Mouse (Mus musculus) midbrain, embryonic 13.5 days (tissue): ENCODE measurements around the gene Klhl31. TPM values are rescaled to one million over a fixed set of nuclear protein-coding genes. Genes with fewer than 3 reads are reported as not detected.

Experiments
- ATAC-seq: fragments of 200-750 bp; cut with Nextera tagmentation; 2 replicates; pipeline ENCODE4 v1.8.0; 2017; ENCODE audit warnings: mild to moderate bottlenecking, moderate TSS enrichment, moderate library complexity
- H3K27ac ChIP-seq: fragments of 300-500 bp; sonication (generic); 2 replicates; pipeline ENCODE4 v1.5.1; 2015; ENCODE audit warnings: inconsistent platforms, mild to moderate bottlenecking, moderate library complexity
- H3K27me3 ChIP-seq: fragments of 300-500 bp; sonication (generic); 2 replicates; pipeline ENCODE4 v1.6.1; 2015; ENCODE audit warnings: mild to moderate bottlenecking, inconsistent platforms
- H3K36me3 ChIP-seq: fragments of 300-500 bp; sonication (generic); 2 replicates; pipeline ENCODE4 v1.6.1; 2015; ENCODE audit warnings: mild to moderate bottlenecking, inconsistent platforms
- H3K4me1 ChIP-seq: fragments of 300-500 bp; sonication (generic); replicated peaks from 2 replicates; pipeline ENCODE4 v1.6.1; 2015; ENCODE audit warnings: inconsistent platforms
- H3K4me2 ChIP-seq: fragments of 300-500 bp; sonication (generic); replicated peaks from 2 replicates; pipeline ENCODE4 v1.6.1; 2015; ENCODE audit warnings: moderate library complexity, mild to moderate bottlenecking, inconsistent platforms
- H3K4me3 ChIP-seq: fragments of 300-500 bp; sonication (generic); replicated peaks from 2 replicates; pipeline ENCODE4 v1.5.1; 2015; ENCODE audit warnings: mild to moderate bottlenecking, inconsistent platforms
- H3K9ac ChIP-seq: fragments of 300-500 bp; sonication (generic); replicated peaks from 2 replicates; pipeline ENCODE4 v1.6.1; 2015; ENCODE audit warnings: mild to moderate bottlenecking, inconsistent platforms
- H3K9me3 ChIP-seq: fragments of 300-500 bp; sonication (generic); 2 replicates; pipeline ENCODE4 v1.6.1; 2016; ENCODE audit warnings: mild to moderate bottlenecking, inconsistent platforms
- WGBS: fragments of 180-500 bp; shearing (Covaris S2); methylation state at CpG from one replicate; pipeline ENCODE4 v1.1.7; 2015; 5-methylcytosine and 5-hydroxymethylcytosine counted together
- polyA plus RNA-seq: library from polyadenylated mRNA; unstranded; fragments of >200 nt; fragmentation: Nextera tagmentation; extraction: Ambion mirVana; gene quantifications from 2 replicates; pipeline ENCODE4 v1.2.1, GENCODE M21; 2015

Klhl31 gene
- polyA plus RNA-seq, 1 experiment from 2014 or later, result 0.05 TPM

- peaks cover 2% of the 10 kb centered on the region; the same call in 1 of the 2 replicates for H3K9me3 ChIP-seq
- no peak overlapping the region for H3K27ac ChIP-seq
- no peaks in the 10 kb centered on the region for H3K36me3 ChIP-seq
- no peak overlapping the region for H3K4me3 ChIP-seq
- no peaks in the 10 kb centered on the region for H3K27me3 ChIP-seq
- no peak for ATAC-seq
- 93% methylated on average over 4 of the region's 4 CpGs for WGBS
- H3K4me2 ChIP-seq, result no peak overlapping the region
- H3K9ac ChIP-seq, result no peak overlapping the region
- no peaks in the 10 kb centered on the region for H3K4me1 ChIP-seq
Observed at GRCm38 (mm10) chr9:77673218-77673617, 36.9 kb downstream of the Klhl31 start.

DNA sequence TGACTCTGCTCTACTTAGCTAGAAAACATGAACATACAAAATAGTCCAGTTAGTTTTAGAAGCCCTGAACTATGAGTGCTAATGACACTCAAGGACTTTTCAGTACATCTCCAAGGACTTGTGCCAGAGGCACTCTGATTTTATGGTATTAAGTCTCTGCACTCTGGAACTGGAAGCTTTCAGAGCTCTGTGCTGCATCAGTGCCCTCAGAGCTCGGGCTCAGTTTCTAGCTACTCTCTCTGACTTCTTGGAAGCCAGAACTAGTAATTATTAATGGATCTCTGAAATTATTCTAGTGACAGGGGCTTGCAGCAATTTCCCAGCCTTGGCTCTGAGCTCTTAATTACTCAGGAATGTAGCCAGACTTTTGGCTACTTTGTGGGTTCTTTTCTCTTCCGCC is 37.7 kb downstream of the Klhl31 start:
- Histone ChIP-seq H3K27ac (no peak overlapping the region), H3K4me2 (no peak overlapping the region), H3K27me3 (no peaks in the 10 kb centered on the region), H3K9me3 (peaks cover 2% of the 10 kb centered on the region; the same call in 1 of the 2 replicates), H3K9ac (no peak overlapping the region), H3K4me1 (no peaks in the 10 kb centered on the region), H3K36me3 (no peaks in the 10 kb centered on the region), H3K4me3 (no peak overlapping the region)
- 86% methylated on average over 2 of the region's 2 CpGs for WGBS
- ATAC-seq, result no peak

- no peak for ATAC-seq
- WGBS, result 88% methylated on average over 4 of the region's 4 CpGs
- Histone ChIP-seq H3K36me3 (no peaks in the 10 kb centered on the region), H3K9ac (no peak overlapping the region), H3K4me2 (no peak overlapping the region), H3K27ac (no peak overlapping the region), H3K4me1 (no peaks in the 10 kb centered on the region), H3K4me3 (no peak overlapping the region), H3K9me3 (no peaks in the 10 kb centered on the region), H3K27me3 (no peaks in the 10 kb centered on the region)
Observed at GRCm38 (mm10) chr9:77684938-77685337, 48.6 kb downstream of the Klhl31 start.

- no peaks in the 10 kb centered on the region for H3K36me3 ChIP-seq
- WGBS, result 83% methylated on average over 5 of the region's 5 CpGs
Observed at GRCm38 (mm10) chr9:77685825-77686500, 49.7 kb downstream of the Klhl31 start.

GRCm38 (mm10) chr9:77692707-77693106 is 56.4 kb downstream of the Klhl31 start:
- no peaks in the 10 kb centered on the region for H3K9me3 ChIP-seq
- no peaks in the 10 kb centered on the region for H3K27me3 ChIP-seq
- no peak overlapping the region for H3K4me2 ChIP-seq
- no peak overlapping the region for H3K27ac ChIP-seq
- H3K4me1 ChIP-seq, result 0 out of 2 replicates have a peak, but pooled peaks cover 2% of the 10 kb centered on the region
- H3K36me3 ChIP-seq, result no peaks in the 10 kb centered on the region
- WGBS, result 74% methylated on average over 7 of the region's 7 CpGs
- ATAC-seq, result no peak
- H3K4me3 ChIP-seq, result no peak overlapping the region
- no peak overlapping the region for H3K9ac ChIP-seq

More at GRCm38 (mm10) chr9:77685825-77686500, 49.7 kb downstream of the Klhl31 start:
- Histone ChIP-seq H3K27ac (no peak overlapping the region), H3K4me1 (0 out of 2 replicates have a peak, but pooled peaks cover under 1% of the 10 kb centered on the region), H3K4me3 (no peak overlapping the region), H3K9me3 (no peaks in the 10 kb centered on the region), H3K27me3 (no peaks in the 10 kb centered on the region), H3K4me2 (no peak overlapping the region), H3K9ac (no peak overlapping the region)
- no peak for ATAC-seq

DNA sequence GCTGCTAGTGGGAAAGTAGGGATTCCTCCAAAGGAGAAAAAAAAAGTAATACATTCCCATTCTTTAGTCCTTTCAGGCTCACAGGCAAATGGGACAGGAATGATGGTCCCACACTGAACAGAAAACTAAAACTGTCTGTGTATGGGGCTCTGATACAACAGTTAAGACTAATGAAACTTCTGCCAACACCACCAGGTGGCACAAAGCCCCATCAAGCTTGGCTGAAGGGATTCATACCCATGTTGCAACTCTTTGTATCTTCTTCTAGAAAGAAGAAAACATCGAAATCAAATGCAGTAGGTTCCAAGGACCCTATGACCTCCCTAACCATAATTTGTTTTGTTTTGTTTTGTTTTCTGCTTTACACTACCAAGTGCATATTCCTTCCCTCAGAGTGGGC is 57.1 kb downstream of the Klhl31 start:
- Histone ChIP-seq H3K4me2 (no peak overlapping the region), H3K4me1 (0 out of 2 replicates have a peak, but pooled peaks cover 2% of the 10 kb centered on the region), H3K9me3 (no peaks in the 10 kb centered on the region), H3K36me3 (no peaks in the 10 kb centered on the region), H3K27me3 (no peaks in the 10 kb centered on the region), H3K4me3 (no peak overlapping the region), H3K27ac (no peak overlapping the region), H3K9ac (no peak overlapping the region)
- 97% methylated on average over 1 of the region's 1 CpGs for whole genome bisulfite sequencing
- no peak for ATAC-seq

DNA sequence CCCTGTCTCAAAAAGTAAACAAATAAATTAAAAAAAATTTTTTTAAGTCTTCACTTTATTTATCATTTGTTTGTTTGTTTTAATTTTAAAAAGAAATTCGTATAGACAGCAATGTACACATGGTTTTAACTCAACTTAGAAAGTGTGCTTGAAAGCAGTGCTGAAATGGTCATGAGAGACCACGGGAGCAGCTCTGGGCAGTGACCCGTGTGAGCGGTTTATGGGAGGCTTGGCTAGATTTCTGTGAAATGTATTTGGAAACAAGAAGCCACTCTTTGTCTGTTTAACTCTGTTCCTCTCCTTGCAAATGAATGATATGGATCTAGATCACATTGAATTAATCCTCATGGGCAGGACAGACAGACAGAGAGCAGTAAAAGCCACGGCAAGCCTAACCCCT is 59.3 kb downstream of the Klhl31 start:
- 78% methylated on average over 5 of the region's 5 CpGs for WGBS

GRCm38 (mm10) chr9:77703476-77703875 is 67.2 kb downstream of the Klhl31 start:
- no peak overlapping the region for H3K9ac ChIP-seq
- H3K4me3 ChIP-seq, result no peak overlapping the region
- H3K4me2 ChIP-seq, result no peak overlapping the region
- no peaks in the 10 kb centered on the region for H3K36me3 ChIP-seq
- H3K27ac ChIP-seq, result no peak overlapping the region
- ATAC-seq, result no peak
- H3K9me3 ChIP-seq, result no peaks in the 10 kb centered on the region
- no peaks in the 10 kb centered on the region for H3K4me1 ChIP-seq
- no peaks in the 10 kb centered on the region for H3K27me3 ChIP-seq
- WGBS, result 91% methylated on average over 4 of the region's 4 CpGs

More for the DNA sequence above, 59.3 kb downstream of the Klhl31 start:
- Histone ChIP-seq H3K9ac (no peak overlapping the region), H3K4me2 (no peak overlapping the region), H3K4me1 (0 out of 2 replicates have a peak, but pooled peaks cover 2% of the 10 kb centered on the region), H3K27ac (no peak overlapping the region), H3K4me3 (no peak overlapping the region), H3K36me3 (no peaks in the 10 kb centered on the region), H3K27me3 (no peaks in the 10 kb centered on the region), H3K9me3 (no peaks in the 10 kb centered on the region)
- ATAC-seq, result no peak

- no peaks in the 10 kb centered on the region for H3K9me3 ChIP-seq
- H3K4me2 ChIP-seq, result no peak overlapping the region
- no peak overlapping the region for H3K9ac ChIP-seq
- no peak overlapping the region for H3K4me3 ChIP-seq
- no peak for ATAC-seq
- no peaks in the 10 kb centered on the region for H3K27me3 ChIP-seq
- no peaks in the 10 kb centered on the region for H3K36me3 ChIP-seq
- H3K27ac ChIP-seq, result no peak overlapping the region
- H3K4me1 ChIP-seq, result no peaks in the 10 kb centered on the region
- 74% methylated on average over 4 of the region's 4 CpGs for WGBS
Observed at GRCm38 (mm10) chr9:77704108-77704507, 67.8 kb downstream of the Klhl31 start.

GRCm38 (mm10) chr9:77706515-77706914 is 70.2 kb downstream of the Klhl31 start:
- Histone ChIP-seq H3K4me3 (no peak overlapping the region), H3K4me1 (no peaks in the 10 kb centered on the region), H3K9me3 (no peaks in the 10 kb centered on the region), H3K27ac (no peak overlapping the region), H3K4me2 (no peak overlapping the region), H3K27me3 (no peaks in the 10 kb centered on the region), H3K9ac (no peak overlapping the region), H3K36me3 (no peaks in the 10 kb centered on the region)
- ATAC-seq, result no peak
- WGBS, result 90% methylated on average over 6 of the region's 6 CpGs

DNA sequence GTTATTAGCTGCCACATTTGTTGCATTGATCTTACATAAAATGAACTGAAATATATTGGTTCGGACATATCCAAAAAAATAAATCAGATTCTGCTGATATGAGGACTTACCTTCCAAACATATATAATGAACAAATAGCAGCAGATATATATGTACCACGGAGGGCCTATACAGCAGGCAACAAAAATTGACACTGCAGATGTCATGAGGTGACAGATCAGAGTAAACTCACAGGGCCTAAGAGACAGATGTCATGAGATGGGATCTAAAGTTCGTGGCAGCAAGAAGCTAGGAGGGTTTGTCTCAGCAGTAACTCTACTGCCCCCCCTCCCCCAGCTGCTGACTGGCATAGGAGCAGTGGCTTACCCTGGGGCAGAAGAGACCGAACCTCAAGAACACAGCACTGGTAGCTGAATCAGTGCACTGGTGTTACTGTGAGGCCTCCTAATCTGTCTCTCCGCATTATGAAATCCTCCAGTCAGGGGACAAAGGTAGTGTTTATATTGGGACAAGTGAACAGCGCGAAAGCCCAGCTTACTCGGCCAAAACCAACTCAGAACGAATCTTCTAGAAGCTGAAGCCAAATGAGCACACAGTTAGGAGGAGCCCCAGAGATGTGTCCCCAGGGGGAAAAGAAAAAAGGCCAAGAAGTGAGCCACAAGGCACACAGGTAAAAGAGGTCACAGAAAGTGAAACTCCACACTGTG is 71.3 kb downstream of the Klhl31 start:
- no peak for ATAC-seq
- Histone ChIP-seq H3K36me3 (no peaks in the 10 kb centered on the region), H3K9ac (no peak overlapping the region), H3K4me1 (no peaks in the 10 kb centered on the region), H3K27ac (no peak overlapping the region), H3K27me3 (no peaks in the 10 kb centered on the region), H3K4me3 (no peak overlapping the region), H3K4me2 (no peak overlapping the region), H3K9me3 (no peaks in the 10 kb centered on the region)
- WGBS, result 81% methylated on average over 9 of the region's 9 CpGs

- H3K4me1 ChIP-seq, result no peaks in the 10 kb centered on the region
- no peaks in the 10 kb centered on the region for H3K9me3 ChIP-seq
- H3K27ac ChIP-seq, result no peak overlapping the region
- no peak overlapping the region for H3K4me3 ChIP-seq
- H3K27me3 ChIP-seq, result no peaks in the 10 kb centered on the region
- WGBS, result 64% methylated on average over 5 of the region's 5 CpGs
- no peaks in the 10 kb centered on the region for H3K36me3 ChIP-seq
- no peak for ATAC-seq
- H3K4me2 ChIP-seq, result no peak overlapping the region
- no peak overlapping the region for H3K9ac ChIP-seq
Observed at GRCm38 (mm10) chr9:77708950-77709349, 72.7 kb downstream of the Klhl31 start.
